Mouse (Mus musculus) MEL (cell line): ENCODE data around the gene Phgdh. TPM values are rescaled to one million over a fixed set of nuclear protein-coding genes. Genes with fewer than 3 reads are reported as not detected.
A peak's percentile ranks its signal among the peaks of the same experiment; 100 is the strongest.
"Not testable (repeated sequence)": the region's sequence is repeated elsewhere in the genome, so short reads cannot be mapped to it uniquely, and the experiment has no call there.

ENCODE experiments used
- DNase-seq: peaks from one replicate; pipeline ENCODE4 v3.0.0; 2011; ENCODE audit warnings: low read depth, low spot score
- H3K27ac ChIP-seq: 2 replicates; pipeline ENCODE4 v1.5.1; 2012; ENCODE audit warnings: low read depth, mild to moderate bottlenecking, control low read depth, low read length, moderate library complexity; ENCODE audit not compliant: control insufficient read depth
- H3K27me3 ChIP-seq, 2 experiments: fragments of 150-350 bp in 1 of 2; sonication (generic) in 1 of 2; 2 replicates each; pipeline ENCODE4 v1.6.1; 2012; ENCODE audit warnings: low read length in 2 of 2, mild to moderate bottlenecking in 2 of 2, improper control_type of control experiment in 1 of 2, moderate library complexity in 1 of 2; ENCODE audit not compliant: insufficient read depth in 2 of 2, control insufficient read depth in 1 of 2
- H3K36me3 ChIP-seq, 2 experiments: 2 replicates each; pipeline ENCODE4 v1.6.1; 2012 to 2014; ENCODE audit warnings: low read length in 2 of 2, improper control_type of control experiment in 1 of 2, inconsistent platforms in 1 of 2, mild to moderate bottlenecking in 1 of 2; ENCODE audit not compliant: insufficient read depth in 2 of 2, control insufficient read depth in 1 of 2
- H3K4me1 ChIP-seq, 2 experiments: fragments of 150-350 bp in 1 of 2; sonication (generic) in 1 of 2; 2 replicates each; pipeline ENCODE4 v1.6.1; 2012; ENCODE audit warnings: low read length in 2 of 2, improper control_type of control experiment in 1 of 2, mild to moderate bottlenecking in 1 of 2; ENCODE audit not compliant: insufficient read depth in 2 of 2, control insufficient read depth in 1 of 2
- H3K4me3 ChIP-seq, 2 experiments: fragments of 150-350 bp in 1 of 2; sonication (generic) in 1 of 2; 2 replicates each; pipeline ENCODE4 v1.5.1; 2012; ENCODE audit warnings: low read depth in 2 of 2, low read length in 2 of 2, mild to moderate bottlenecking in 2 of 2, moderate library complexity in 2 of 2, control low read depth in 1 of 2, improper control_type of control experiment in 1 of 2; ENCODE audit not compliant: control insufficient read depth in 1 of 2, insufficient read depth in 1 of 2
- H3K79me2 ChIP-seq: 2 replicates; pipeline ENCODE4 v1.6.1; 2012; ENCODE audit warnings: mild to moderate bottlenecking, low read length, moderate library complexity; ENCODE audit not compliant: control insufficient read depth, poor library complexity, insufficient read depth
- H3K9ac ChIP-seq: 2 replicates; pipeline ENCODE4 v1.6.1; 2012; ENCODE audit warnings: low read depth, mild to moderate bottlenecking, control low read depth, low read length, moderate library complexity; ENCODE audit not compliant: control insufficient read depth, poor library complexity, severe bottlenecking
- H3K9me3 ChIP-seq: fragments of 150-350 bp; sonication (generic); replicated peaks from 2 replicates; pipeline ENCODE4 v1.6.1; 2012; ENCODE audit warnings: mild to moderate bottlenecking, low read length, improper control_type of control experiment, moderate library complexity; ENCODE audit not compliant: insufficient read depth
- BHLHE40 ChIP-seq: IDR thresholded peaks from 2 replicates; pipeline ENCODE4 v1.6.1; 2012; ENCODE audit warnings: low read depth, mild to moderate bottlenecking, inconsistent platforms, low read length, improper control_type of control experiment, borderline replicate concordance
- CHD2 ChIP-seq: IDR thresholded peaks from 2 replicates; pipeline ENCODE4 v1.6.1; 2011; ENCODE audit warnings: low read length, improper control_type of control experiment
- CTCF ChIP-seq, 3 experiments: IDR thresholded peaks in 2 of 3; conservative IDR thresholded peaks in 1 of 3; 2 replicates each; pipeline ENCODE4 v1.5.1; 2011 to 2012; ENCODE audit warnings: low read length in 3 of 3, low read depth in 2 of 3, mild to moderate bottlenecking in 2 of 3, improper control_type of control experiment in 1 of 3, inconsistent platforms in 1 of 3, mixed read lengths in 1 of 3, moderate library complexity in 1 of 3; ENCODE audit not compliant: control insufficient read depth in 1 of 3, insufficient read depth in 1 of 3, poor library complexity in 1 of 3, severe bottlenecking in 1 of 3
- GABPA ChIP-seq: IDR thresholded peaks from 2 replicates; pipeline ENCODE4 v1.6.1; 2012; ENCODE audit warnings: low read depth, mild to moderate bottlenecking, inconsistent platforms, low read length, improper control_type of control experiment, moderate library complexity
- GATA1 ChIP-seq: IDR thresholded peaks from 2 replicates; pipeline ENCODE4 v1.6.1; 2011; ENCODE audit warnings: low read depth, low read length, improper control_type of control experiment
- HCFC1 ChIP-seq: IDR thresholded peaks from 2 replicates; pipeline ENCODE4 v1.6.1; 2012; ENCODE audit warnings: low read depth, mild to moderate bottlenecking, inconsistent platforms, low read length, improper control_type of control experiment, moderate library complexity
- JUND ChIP-seq: IDR thresholded peaks from 2 replicates; pipeline ENCODE4 v1.6.1; 2011; ENCODE audit warnings: low read depth, mild to moderate bottlenecking, improper control_type of control experiment, low read length
- MAX ChIP-seq: IDR thresholded peaks from 2 replicates; pipeline ENCODE4 v1.6.1; 2011; ENCODE audit warnings: low read length, improper control_type of control experiment
- MAZ ChIP-seq: IDR thresholded peaks from 2 replicates; pipeline ENCODE4 v1.6.1; 2012; ENCODE audit warnings: low read depth, mild to moderate bottlenecking, inconsistent platforms, low read length, improper control_type of control experiment
- MXI1 ChIP-seq: IDR thresholded peaks from 2 replicates; pipeline ENCODE4 v1.6.1; 2011; ENCODE audit warnings: mild to moderate bottlenecking, low read depth, low read length, improper control_type of control experiment
- MYC ChIP-seq: IDR thresholded peaks from 2 replicates; pipeline ENCODE4 v1.6.1; 2011; ENCODE audit warnings: low read depth, mild to moderate bottlenecking, low read length, improper control_type of control experiment, moderate library complexity
- NELFE ChIP-seq: IDR thresholded peaks from 2 replicates; pipeline ENCODE4 v1.6.1; 2011; ENCODE audit warnings: low read depth, low read length, improper control_type of control experiment
- NRF1 ChIP-seq: IDR thresholded peaks from 2 replicates; pipeline ENCODE4 v1.6.1; 2014; ENCODE audit warnings: low read depth, mild to moderate bottlenecking, inconsistent platforms, low read length, improper control_type of control experiment, moderate library complexity; ENCODE audit not compliant: poor library complexity, insufficient read depth, severe bottlenecking
- POLR2A ChIP-seq, 2 experiments: IDR thresholded peaks; 2 replicates each; pipeline ENCODE4 v1.6.1; 2011 to 2012; ENCODE audit warnings: low read length in 2 of 2, mild to moderate bottlenecking in 2 of 2, control low read depth in 1 of 2, improper control_type of control experiment in 1 of 2, low read depth in 1 of 2, moderate library complexity in 1 of 2; ENCODE audit not compliant: control insufficient read depth in 1 of 2, insufficient read depth in 1 of 2, poor library complexity in 1 of 2
- POLR2AphosphoS5 ChIP-seq: IDR thresholded peaks from 2 replicates; pipeline ENCODE4 v1.6.1; 2012; ENCODE audit warnings: low read depth, borderline replicate concordance, mild to moderate bottlenecking, inconsistent platforms, low read length, moderate library complexity, mixed read lengths
- TAL1 ChIP-seq: IDR thresholded peaks from 2 replicates; pipeline ENCODE4 v1.6.1; 2012; ENCODE audit warnings: mild to moderate bottlenecking, inconsistent platforms, low read length, moderate library complexity, mixed read lengths
- TBP ChIP-seq: IDR thresholded peaks from 2 replicates; pipeline ENCODE4 v1.8.0; 2011; ENCODE audit warnings: low read depth, low read length, improper control_type of control experiment
- TCF12 ChIP-seq: IDR thresholded peaks from 2 replicates; pipeline ENCODE4 v1.6.1; 2014; ENCODE audit warnings: low read depth, mild to moderate bottlenecking, inconsistent platforms, low read length, improper control_type of control experiment, moderate library complexity
- UBTF ChIP-seq: IDR thresholded peaks from 2 replicates; pipeline ENCODE4 v1.6.1; 2012; ENCODE audit warnings: low read depth, mild to moderate bottlenecking, inconsistent platforms, low read length, improper control_type of control experiment, moderate library complexity, borderline replicate concordance; ENCODE audit not compliant: insufficient read depth
- USF2 ChIP-seq, 2 experiments: IDR thresholded peaks; 2 replicates each; pipeline ENCODE4 v1.6.1; 2011 to 2012; ENCODE audit warnings: improper control_type of control experiment in 2 of 2, low read length in 2 of 2, borderline replicate concordance in 1 of 2, inconsistent platforms in 1 of 2, low read depth in 1 of 2, mild to moderate bottlenecking in 1 of 2; ENCODE audit not compliant: insufficient read depth in 1 of 2
- ZMIZ1 ChIP-seq: IDR thresholded peaks from 2 replicates; pipeline ENCODE4 v1.6.1; 2012; ENCODE audit warnings: low read depth, mild to moderate bottlenecking, inconsistent platforms, low read length, improper control_type of control experiment, moderate library complexity
- ZNF384 ChIP-seq: IDR thresholded peaks from 2 replicates; pipeline ENCODE4 v1.6.1; 2012; ENCODE audit warnings: low read depth, mild to moderate bottlenecking, inconsistent platforms, low read length, improper control_type of control experiment
- polyA plus RNA-seq, 2 experiments: library from polyadenylated mRNA; stranded (reverse) in 1 of 2; unstranded in 1 of 2; fragments of >175 nt in 1 of 2; fragments of >200 nt in 1 of 2; gene quantifications; 2 replicates each; pipeline versions ENCODE4 v1.2.1 to v1.2.4; 2012; ENCODE audit warnings: low replicate concordance in 2 of 2, low read depth in 1 of 2; ENCODE audit not compliant: insufficient read length in 2 of 2, insufficient read depth in 1 of 2, missing spikeins in 1 of 2
- total RNA-seq: library from RNA; depleted of rRNA; stranded (reverse); fragments of 300-350 nt; gene quantifications from 2 replicates; pipeline ENCODE4 v1.2.3, GENCODE M21; 2012; rRNA removed

Gene Phgdh
- total RNA-seq (247 and 310 TPM in 2 replicates), polyA plus RNA-seq (100 to 1,000 TPM in 1 of 2 experiments, not detected in 1; 303 TPM)

DNA sequence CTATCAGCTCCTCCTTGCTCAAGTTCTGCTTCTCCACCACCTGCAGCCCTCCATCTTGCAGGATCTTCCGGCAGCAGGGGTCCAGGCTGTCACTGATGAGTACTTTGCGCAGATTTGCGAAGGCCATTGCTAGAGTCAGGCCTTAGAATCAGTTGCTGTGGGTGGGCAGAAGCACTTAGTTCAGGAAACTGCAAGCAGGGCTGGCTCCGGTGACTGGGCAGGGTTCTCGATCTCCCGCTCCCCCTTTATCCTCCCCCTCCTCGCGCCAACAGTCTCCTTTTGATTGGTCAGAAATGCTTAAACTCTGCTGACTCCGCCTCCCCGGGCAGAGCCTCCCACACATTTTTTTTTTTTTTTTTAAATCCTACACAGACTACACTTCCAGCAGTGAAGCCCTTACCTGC lies at the start of gene Phgdh:
Gene Phgdh (minus strand): TSS at position 285 of the 404 bp plus-strand sequence.
- TF ChIP-seq TBP, result peak; percentile 88
- peak; percentile 68; the same call in 1 of the 2 replicates for TF ChIP-seq ZMIZ1
- peak; percentile 56; the same call in 1 of the 2 replicates for TF ChIP-seq NELFE
- TF ChIP-seq MYC, result peak; percentile 58
- TF ChIP-seq MXI1, result 0 out of 2 replicates have a peak, but pooled peaks have one; percentile 17
- TF ChIP-seq ZNF384, result peak; percentile 97
- TF ChIP-seq POLR2A (IDR thresholded peaks at IDR 0.05; ENCODE audit: control insufficient read depth in 1 of 2, insufficient read depth in 1 of 2, low read depth in 1 of 2, low read length in 2 of 2, poor library complexity in 1 of 2), result peak in 1 of 2 experiments; percentile 78; a peak in 2 of 4 replicates
- peak; percentile 34; the same call in 1 of the 2 replicates for TF ChIP-seq TCF12
- TF ChIP-seq MAZ, result peak; percentile 73; the same call in 1 of the 2 replicates
- Histone ChIP-seq H3K9ac (peak within 1 kb of the TSS; percentile 80), H3K4me1 (peaks cover 14 to 54% of the 10 kb centered on the region in 2 experiments), H3K79me2 (peaks cover 40% of the 10 kb centered on the region), H3K36me3 (peaks cover 0 to 42% of the 10 kb centered on the region in 2 experiments; a peak in 2 of 4 replicates), H3K27ac (peak within 1 kb of the TSS; percentile 73), H3K4me3 (peak within 1 kb of the TSS; percentile 96 to 97)
- not testable (repeated sequence) for H3K9me3 ChIP-seq, H3K27me3 ChIP-seq
- peak; percentile 96 for DNase-seq

DNA sequence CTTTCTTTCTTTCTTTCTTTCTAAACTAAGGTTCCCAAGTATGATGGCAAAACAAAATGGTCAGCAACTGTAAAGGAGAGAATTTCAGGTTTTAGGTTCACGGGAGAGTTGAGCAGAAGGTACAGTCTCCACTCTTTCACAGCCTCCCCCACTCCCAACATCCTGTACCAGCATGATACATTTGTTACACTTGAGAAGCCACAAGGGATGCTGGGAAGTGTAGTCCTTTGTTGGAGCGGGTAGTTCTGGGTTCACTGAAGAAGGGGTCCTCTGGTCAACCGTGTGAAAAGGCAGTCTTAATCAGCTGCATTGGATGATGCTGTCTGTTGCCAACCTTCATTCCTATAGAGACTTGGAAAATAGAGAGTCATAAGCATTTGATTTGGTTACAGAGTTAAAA lies 49.5 kb upstream of the Phgdh start:
- no peaks in the 10 kb centered on the region for H3K79me2 ChIP-seq
- no peaks in the 10 kb centered on the region for H3K9me3 ChIP-seq
- H3K9ac ChIP-seq, result no peak overlapping the region
- no peak overlapping the region for H3K4me3 ChIP-seq
- peaks cover 0 to 7% of the 10 kb centered on the region in 2 experiments; a peak in 2 of 4 replicates for H3K27me3 ChIP-seq
- no peaks in the 10 kb centered on the region for H3K36me3 ChIP-seq
- no peak overlapping the region for H3K27ac ChIP-seq
- no peak for DNase-seq
- peaks cover 0 to 3% of the 10 kb centered on the region in 2 experiments; a peak in 2 of 4 replicates for H3K4me1 ChIP-seq
- TF ChIP-seq JUND (no peak), HCFC1 (peak; percentile 41; the same call in 1 of the 2 replicates), POLR2AphosphoS5 (no peak)

DNA sequence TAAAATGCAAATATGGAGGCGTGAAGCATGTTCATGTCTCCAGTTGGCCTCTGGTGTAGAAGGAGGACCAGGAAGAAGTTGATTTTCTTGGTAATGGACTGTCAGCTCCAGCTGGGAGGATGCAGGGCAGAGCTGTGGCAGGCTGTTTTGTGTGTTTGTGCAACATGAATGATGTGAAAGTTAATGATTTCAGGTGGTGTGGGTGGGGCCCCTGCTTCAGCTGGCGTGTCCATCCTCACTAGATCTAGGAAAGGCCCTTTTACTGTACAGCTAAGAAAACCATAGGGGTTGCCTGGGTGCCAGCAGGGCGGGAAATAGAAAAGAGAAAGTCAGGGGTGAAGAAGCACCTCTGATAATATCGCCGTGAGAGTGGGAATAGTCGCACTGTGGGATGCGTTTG lies 48.0 kb upstream of the Phgdh start:
- no peaks in the 10 kb centered on the region for H3K79me2 ChIP-seq
- no peaks in the 10 kb centered on the region for H3K9me3 ChIP-seq
- H3K36me3 ChIP-seq, result no peaks in the 10 kb centered on the region
- H3K27ac ChIP-seq, result no peak overlapping the region
- peaks cover 0 to 7% of the 10 kb centered on the region in 2 experiments; a peak in 2 of 4 replicates for H3K27me3 ChIP-seq
- H3K9ac ChIP-seq, result no peak overlapping the region
- peaks cover 0 to 3% of the 10 kb centered on the region in 2 experiments; a peak in 2 of 4 replicates for H3K4me1 ChIP-seq
- TF ChIP-seq UBTF (no peak), POLR2A (IDR thresholded peaks at IDR 0.05; ENCODE audit: control insufficient read depth in 1 of 2, insufficient read depth in 1 of 2, low read depth in 1 of 2, low read length in 2 of 2, poor library complexity in 1 of 2) (no peak), TBP (no peak), BHLHE40 (no peak), USF2 (IDR thresholded peaks at IDR 0.05; ENCODE audit: borderline replicate concordance in 1 of 2, insufficient read depth in 1 of 2, low read depth in 1 of 2, low read length in 2 of 2) (no peak), TAL1 (no peak), CHD2 (no peak), NRF1 (no peak), MAX (no peak), CTCF (IDR thresholded peaks at IDR 0.05 in 2 of 3, conservative IDR thresholded peaks at IDR 0.05 in 1 of 3; ENCODE audit: control insufficient read depth in 1 of 3, insufficient read depth in 1 of 3, low read depth in 2 of 3, low read length in 3 of 3, poor library complexity in 1 of 3, severe bottlenecking in 1 of 3) (no peak), GATA1 (no peak), GABPA (no peak), JUND (no peak), MXI1 (no peak), ZMIZ1 (no peak)
- no peak overlapping the region for H3K4me3 ChIP-seq
- DNase-seq, result no peak
